Mouse (Mus musculus) intestine, embryonic 14.5 days (tissue): ENCODE results near the gene Odaph. TPM values are rescaled to one million over a fixed set of nuclear protein-coding genes. Genes with fewer than 3 reads are reported as not detected.
"Not testable (repeated sequence)": the region's sequence is repeated elsewhere in the genome, so short reads cannot be mapped to it uniquely, and the experiment has no call there.

Experiments
- ATAC-seq: fragments of 200-750 bp; cut with Nextera tagmentation; replicated peaks from 2 replicates; pipeline ENCODE4 v1.8.0; 2017; ENCODE audit warnings: low read depth, moderate number of reproducible peaks, moderate TSS enrichment, moderate library complexity; ENCODE audit not compliant: low FRiP score, low TSS enrichment
- DNase-seq: peaks from one replicate; pipeline ENCODE4 v3.0.0-alpha.2; 2018; ENCODE audit warnings: low spot score
- H3K27ac ChIP-seq: fragments of 300-500 bp; sonication (generic); 2 replicates; pipeline ENCODE4 v1.5.1; 2014; ENCODE audit warnings: low read depth, mild to moderate bottlenecking, control low read depth
- H3K27me3 ChIP-seq: fragments of 300-500 bp; sonication (generic); replicated peaks from 2 replicates; pipeline ENCODE4 v1.6.1; 2014; ENCODE audit warnings: low read length, control low read depth; ENCODE audit not compliant: control insufficient read depth, insufficient read depth
- H3K36me3 ChIP-seq: fragments of 300-500 bp; sonication (generic); 2 replicates; pipeline ENCODE4 v1.6.1; 2014; ENCODE audit warnings: low read length, control low read depth; ENCODE audit not compliant: control insufficient read depth, insufficient read depth
- H3K4me1 ChIP-seq: fragments of 300-500 bp; sonication (generic); replicated peaks from 2 replicates; pipeline ENCODE4 v1.6.1; 2014; ENCODE audit warnings: low read length, control low read depth, mixed read lengths; ENCODE audit not compliant: control insufficient read depth, insufficient read depth
- H3K4me2 ChIP-seq: fragments of 300-500 bp; sonication (generic); 2 replicates; pipeline ENCODE4 v1.6.1; 2014; ENCODE audit warnings: low read length
- H3K4me3 ChIP-seq: fragments of 300-500 bp; sonication (generic); 2 replicates; pipeline ENCODE4 v1.5.1; 2014; ENCODE audit warnings: low read depth, low read length, control low read depth, mixed read lengths
- H3K9ac ChIP-seq: fragments of 300-500 bp; sonication (generic); 2 replicates; pipeline ENCODE4 v1.6.1; 2014; ENCODE audit warnings: mild to moderate bottlenecking, low read length
- H3K9me3 ChIP-seq: fragments of 300-500 bp; sonication (generic); 2 replicates; pipeline ENCODE4 v1.6.1; 2016; ENCODE audit warnings: low read length, control low read depth; ENCODE audit not compliant: control insufficient read depth
- WGBS: fragments of 180-500 bp; shearing (Covaris S2); extraction: QIAGEN DNeasy Blood & Tissue Kit; methylation state at CpG from one replicate; pipeline ENCODE4 v1.1.7; 2014; 5-methylcytosine and 5-hydroxymethylcytosine counted together
- polyA plus RNA-seq: library from polyadenylated mRNA; unstranded; fragments of >200 nt; fragmentation: Nextera tagmentation; extraction: Ambion mirVana; gene quantifications from 2 replicates; pipeline ENCODE4 v1.2.1, GENCODE M21; 2014

Gene Odaph
- polyA plus RNA-seq: not detected in 2 replicates

DNA sequence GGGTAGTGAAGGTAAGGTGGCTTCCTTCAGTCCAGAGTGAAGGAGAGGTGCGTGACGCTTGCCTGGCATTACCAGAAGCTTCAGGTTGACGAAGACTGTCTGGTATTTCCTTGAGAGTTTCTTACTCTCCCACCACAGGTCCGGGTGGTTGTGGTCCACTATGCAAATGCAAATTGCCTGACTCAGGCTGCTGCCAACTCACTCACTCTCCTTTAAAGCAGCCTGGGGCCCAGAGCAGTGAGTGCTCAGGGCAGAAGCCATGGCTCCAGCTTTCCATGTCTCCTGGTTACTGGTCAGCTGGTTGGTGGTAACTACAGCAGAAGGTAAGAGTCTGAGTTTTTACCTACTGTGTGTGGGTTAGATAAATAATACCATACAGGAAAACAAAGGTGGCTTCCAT lies at the start of gene Odaph:
Gene Odaph (plus strand): TSS at position 240 of the 400 bp plus-strand sequence.
- WGBS: 74% methylated on average over 4 of the region's 4 CpGs
- ATAC-seq (no peak), DNase-seq (no peak)

DNA sequence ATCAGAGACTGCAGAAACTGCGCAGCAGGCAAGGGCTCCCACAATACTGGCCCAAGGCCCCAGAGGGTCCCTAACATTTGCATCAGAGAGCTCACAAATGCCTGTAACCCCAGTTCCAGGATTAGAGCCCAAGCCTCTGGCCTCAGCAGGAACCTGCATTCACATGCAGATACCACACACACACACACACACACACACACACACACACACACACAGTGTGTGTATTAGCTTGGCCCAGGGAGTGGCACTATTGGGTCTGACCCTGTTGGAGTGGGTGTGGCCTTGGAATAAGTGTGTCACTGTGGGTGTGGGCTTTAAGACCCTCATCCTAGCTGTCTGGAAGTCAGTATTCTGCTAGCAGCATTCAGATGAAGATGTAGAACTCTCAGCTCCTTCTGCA lies 41.7 kb upstream of the Odaph start:
- H3K4me2 ChIP-seq, H3K27me3 ChIP-seq, DNase-seq, H3K4me1 ChIP-seq, H3K9ac ChIP-seq, H3K27ac ChIP-seq, H3K4me3 ChIP-seq, ATAC-seq, H3K9me3 ChIP-seq: not testable (repeated sequence)
- WGBS: 88% methylated on average over 1 of the region's 1 CpGs
- peaks cover 36% of the 10 kb centered on the region for H3K36me3 ChIP-seq

More for the DNA sequence above, at the start of gene Odaph:
- H3K4me3 ChIP-seq: no peak within 1 kb of the TSS
- no peak within 1 kb of the TSS for H3K4me2 ChIP-seq
- no peaks in the 10 kb centered on the region for H3K36me3 ChIP-seq
- H3K27me3 ChIP-seq: no peaks in the 10 kb centered on the region
- no peak within 1 kb of the TSS for H3K27ac ChIP-seq
- no peak within 1 kb of the TSS for H3K9ac ChIP-seq
- no peaks in the 10 kb centered on the region for H3K9me3 ChIP-seq
- no peaks in the 10 kb centered on the region for H3K4me1 ChIP-seq

DNA sequence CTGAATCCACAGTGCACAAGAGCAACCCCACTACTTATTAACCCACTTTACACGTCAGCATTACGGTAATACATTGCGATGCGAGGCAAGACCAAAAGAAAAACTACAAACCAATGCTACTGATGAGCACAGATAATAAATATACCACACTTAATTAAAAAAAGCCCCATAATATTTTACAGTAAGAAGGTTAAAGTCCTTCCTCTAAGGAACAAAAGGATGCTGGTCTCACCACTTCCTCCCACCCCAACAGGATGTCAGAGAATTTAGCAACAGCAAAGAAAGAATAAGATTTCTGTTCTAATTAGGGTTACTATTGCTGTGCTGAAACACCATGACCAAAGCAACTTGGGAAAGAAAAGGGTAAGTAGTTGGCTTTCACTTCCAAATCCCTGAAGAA lies 40.3 kb upstream of the Odaph start:
- Histone ChIP-seq H3K9me3 (no peaks in the 10 kb centered on the region), H3K27ac (no peak overlapping the region), H3K4me1 (no peaks in the 10 kb centered on the region), H3K4me2 (no peak overlapping the region), H3K9ac (no peak overlapping the region), H3K27me3 (no peaks in the 10 kb centered on the region), H3K36me3 (peaks cover 49% of the 10 kb centered on the region), H3K4me3 (no peak overlapping the region)
- WGBS: 98% methylated on average over 4 of the region's 4 CpGs
- no peak for DNase-seq
- ATAC-seq: no peak

DNA sequence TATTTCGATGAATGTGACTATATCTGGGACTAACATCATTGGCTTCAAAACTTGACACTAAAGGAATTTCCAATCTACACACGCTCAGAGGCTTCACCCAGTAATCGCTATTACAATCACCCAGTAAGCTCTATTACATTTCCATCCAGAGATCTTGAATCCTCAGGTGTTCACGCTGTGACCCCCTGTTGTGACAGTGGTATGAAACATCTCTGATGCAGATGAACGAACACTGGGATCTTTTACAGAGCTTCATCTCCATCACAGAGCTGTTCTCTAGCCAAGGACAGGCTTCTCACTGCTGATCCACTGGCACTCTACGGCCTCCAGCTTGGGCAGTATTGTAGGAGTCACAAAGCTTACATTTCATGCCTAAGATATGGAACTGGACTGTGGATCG lies 37.8 kb upstream of the Odaph start:
- no peak overlapping the region for H3K4me3 ChIP-seq
- no peaks in the 10 kb centered on the region for H3K27me3 ChIP-seq
- no peak for DNase-seq
- H3K9me3 ChIP-seq: no peaks in the 10 kb centered on the region
- 95% methylated on average over 7 of the region's 7 CpGs for WGBS
- H3K4me2 ChIP-seq: no peak overlapping the region
- peaks cover 72% of the 10 kb centered on the region for H3K36me3 ChIP-seq
- ATAC-seq: no peak
- H3K27ac ChIP-seq: no peak overlapping the region
- no peaks in the 10 kb centered on the region for H3K4me1 ChIP-seq
- no peak overlapping the region for H3K9ac ChIP-seq

DNA sequence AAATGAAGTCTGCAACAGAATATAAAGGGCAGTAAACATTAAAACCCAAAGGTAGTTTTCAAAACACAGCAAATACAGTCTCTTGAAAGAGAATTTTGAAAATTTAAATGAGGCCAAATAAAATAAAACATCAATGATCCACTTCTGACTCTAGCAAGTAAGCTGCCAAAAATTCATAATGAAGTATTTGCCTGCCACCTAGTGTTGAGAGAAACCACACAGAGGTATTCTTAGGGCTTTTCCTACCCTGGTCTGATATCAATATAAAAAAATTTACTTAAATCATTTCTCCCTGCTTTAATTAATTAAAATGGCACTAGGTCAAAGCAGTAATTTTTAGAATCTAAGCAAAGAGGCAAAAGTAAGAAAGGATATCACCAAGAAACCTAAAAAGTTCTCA lies 35.9 kb upstream of the Odaph start:
- DNase-seq (no peak), ATAC-seq (no peak)
- Histone ChIP-seq H3K27ac (no peak overlapping the region), H3K9me3 (no peaks in the 10 kb centered on the region), H3K27me3 (no peaks in the 10 kb centered on the region), H3K9ac (no peak overlapping the region), H3K4me2 (no peak overlapping the region), H3K4me3 (no peak overlapping the region), H3K4me1 (no peaks in the 10 kb centered on the region), H3K36me3 (peaks cover 81% of the 10 kb centered on the region)

DNA sequence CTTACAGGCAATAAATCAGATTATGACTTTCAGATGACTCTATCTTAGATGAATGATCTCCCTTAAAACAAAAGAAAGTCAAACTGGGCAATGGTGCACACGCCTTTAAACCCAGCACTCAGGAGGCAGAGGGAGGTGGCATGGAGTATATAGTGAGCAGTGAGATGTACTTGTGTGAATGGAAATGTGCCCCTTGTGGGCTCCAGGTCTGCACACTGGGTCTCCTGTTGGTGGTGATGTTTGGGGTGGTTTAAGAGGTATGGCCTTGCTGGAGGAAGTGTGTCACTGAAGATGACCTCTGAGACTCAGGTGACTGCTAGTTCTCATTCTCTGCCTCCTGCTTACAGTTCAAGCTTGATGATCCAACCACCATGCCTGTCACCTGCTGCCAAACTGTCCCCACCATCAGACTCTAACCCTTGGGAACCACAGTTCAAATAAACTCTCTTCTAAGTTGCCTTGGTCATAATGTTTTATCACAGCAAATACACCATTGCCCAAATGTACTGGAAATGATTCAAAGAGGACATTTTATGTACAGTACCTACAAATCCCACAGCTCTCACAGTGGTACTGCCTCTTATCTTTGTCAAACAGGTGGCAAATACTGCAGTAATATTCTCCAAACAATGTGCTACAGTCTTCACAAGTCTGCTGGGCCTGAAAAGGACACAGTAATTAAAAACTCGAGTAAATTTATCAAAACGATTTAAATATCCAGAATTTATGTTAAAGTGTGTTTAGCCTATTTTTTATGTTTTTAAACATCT lies 30.1 kb upstream of the Odaph start:
- ATAC-seq (no peak), DNase-seq (no peak)
- Histone ChIP-seq H3K4me3 (no peak overlapping the region), H3K4me2 (no peak overlapping the region), H3K27ac (no peak overlapping the region), H3K4me1 (peaks cover 15% of the 10 kb centered on the region), H3K9ac (no peak overlapping the region), H3K9me3 (no peaks in the 10 kb centered on the region), H3K27me3 (no peaks in the 10 kb centered on the region), H3K36me3 (peaks cover 57% of the 10 kb centered on the region)
- 85% methylated on average over 3 of the region's 3 CpGs for whole genome bisulfite sequencing

DNA sequence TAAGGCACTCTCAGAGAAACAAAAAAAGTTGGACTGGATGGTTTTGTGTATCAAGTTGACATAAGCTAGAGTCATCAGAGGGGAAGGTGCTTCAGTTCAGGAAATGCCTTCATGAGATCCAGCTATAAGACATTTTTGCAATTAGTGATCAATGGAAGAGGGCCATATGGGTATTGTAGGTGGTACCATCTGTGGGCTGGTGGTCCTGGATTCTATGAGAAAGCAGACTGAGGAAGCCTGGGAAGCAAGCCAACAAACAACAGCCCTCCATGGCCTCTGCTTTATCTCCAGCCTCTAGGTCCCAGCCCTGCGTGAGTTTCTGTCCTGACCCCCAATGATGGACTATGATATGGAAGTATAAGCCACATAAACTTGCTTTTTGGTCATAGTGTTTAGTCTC lies 28.2 kb upstream of the Odaph start:
- no peak overlapping the region for H3K4me3 ChIP-seq
- peaks cover 20% of the 10 kb centered on the region for H3K4me1 ChIP-seq
- no peaks in the 10 kb centered on the region for H3K27me3 ChIP-seq
- no peak overlapping the region for H3K27ac ChIP-seq
- ATAC-seq: no peak
- H3K9ac ChIP-seq: no peak overlapping the region
- WGBS: 74% methylated on average over 1 of the region's 1 CpGs
- H3K36me3 ChIP-seq: peaks cover 40% of the 10 kb centered on the region
- H3K9me3 ChIP-seq: no peaks in the 10 kb centered on the region
- H3K4me2 ChIP-seq: no peak overlapping the region
- no peak for DNase-seq

DNA sequence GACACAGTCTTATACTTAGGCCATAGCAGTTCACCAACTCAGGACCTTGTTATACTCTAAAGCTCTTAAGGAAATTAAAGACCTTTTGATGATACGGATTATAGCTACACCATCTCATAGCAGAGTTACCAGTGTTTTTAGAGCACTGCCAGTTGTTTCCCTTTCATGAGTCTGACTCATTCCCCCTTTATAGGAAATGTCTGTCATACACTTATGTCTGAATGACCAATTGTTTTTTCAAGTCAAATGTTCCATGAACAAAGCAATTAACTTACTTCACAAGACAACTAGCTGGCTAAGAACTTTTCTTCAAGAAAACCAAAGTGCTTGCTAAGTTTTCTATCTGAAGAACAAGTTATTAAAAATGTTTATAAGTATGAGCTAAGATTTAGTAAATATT lies 27.3 kb upstream of the Odaph start:
- Histone ChIP-seq H3K4me1 (peaks cover 20% of the 10 kb centered on the region), H3K9ac (no peak overlapping the region), H3K9me3 (no peaks in the 10 kb centered on the region), H3K27me3 (no peaks in the 10 kb centered on the region), H3K36me3 (peaks cover 32% of the 10 kb centered on the region), H3K4me3 (no peak overlapping the region), H3K4me2 (peak overlapping the region; percentile 71), H3K27ac (no peak overlapping the region)
- ATAC-seq (no peak), DNase-seq (no peak)
- WGBS: 79% methylated on average over 1 of the region's 1 CpGs

DNA sequence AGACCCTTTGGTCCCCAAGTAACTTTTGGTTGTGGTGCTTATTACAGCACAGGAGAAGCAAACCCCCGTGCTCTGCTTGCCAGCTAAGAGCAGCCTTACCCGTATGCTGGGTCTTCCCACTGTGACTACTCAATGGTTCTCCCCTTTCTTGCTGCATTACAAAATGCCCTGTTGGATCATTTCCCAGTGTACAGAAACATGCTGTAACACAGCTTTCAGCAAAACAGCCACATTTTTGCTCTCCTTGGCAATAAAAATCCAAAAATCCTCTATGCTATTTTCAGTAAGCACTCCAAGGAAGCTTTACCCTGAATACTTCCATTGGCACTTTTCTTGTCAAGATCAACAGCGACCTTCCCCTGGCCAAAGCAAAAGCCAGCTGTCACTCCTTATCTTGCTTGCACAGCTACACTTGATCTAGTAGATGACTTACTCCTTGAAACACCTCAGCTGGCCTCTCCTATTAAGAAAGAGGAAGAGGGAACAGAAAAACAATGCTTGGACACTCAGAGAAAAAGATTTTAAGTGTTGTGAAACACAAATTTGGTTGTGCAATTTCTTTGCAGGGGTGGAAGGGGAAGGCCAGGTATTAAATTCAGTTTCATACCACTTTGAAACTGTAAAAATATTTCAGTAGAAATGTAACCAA lies 26.5 kb upstream of the Odaph start:
- ATAC-seq (no peak), DNase-seq (no peak)
- 59% methylated on average over 3 of the region's 3 CpGs for WGBS
- H3K36me3 ChIP-seq: peaks cover 26% of the 10 kb centered on the region
- no peaks in the 10 kb centered on the region for H3K27me3 ChIP-seq
- no peaks in the 10 kb centered on the region for H3K9me3 ChIP-seq
- H3K27ac ChIP-seq: no peak overlapping the region
- H3K9ac ChIP-seq: no peak overlapping the region; the same call in 1 of the 2 replicates
- H3K4me2 ChIP-seq: peak overlapping the region; percentile 71
- peak overlapping the region; percentile 86 for H3K4me3 ChIP-seq
- peaks cover 20% of the 10 kb centered on the region for H3K4me1 ChIP-seq
